Mouse (Mus musculus) embryo, embryonic 10.5 days (tissue): ENCODE data around the gene Unkl.
"Not testable (repeated sequence)": the region's sequence is repeated elsewhere in the genome, so short reads cannot be mapped to it uniquely, and the experiment has no call there.

Experiments
- DNase-seq: peaks from one replicate; pipeline ENCODE4 v3.0.0-alpha.2; 2015; ENCODE audit warnings: low spot score

Unkl gene

GRCm38 (mm10) chr17:25219492-25220295, 31.5 kb downstream of the Unkl start:
- DNase-seq: no peak

- DNase-seq: no peak
Observed at GRCm38 (mm10) chr17:25220746-25221145, 32.5 kb downstream of the Unkl start.

- peak; percentile 61 for DNase-seq
Observed at GRCm38 (mm10) chr17:25221821-25222503, 33.8 kb downstream of the Unkl start.

GRCm38 (mm10) chr17:25222504-25222940, 34.3 kb downstream of the Unkl start:
- not testable (repeated sequence) for DNase-seq

GRCm38 (mm10) chr17:25222951-25223601, 34.9 kb downstream of the Unkl start:
- DNase-seq: no peak

- DNase-seq: no peak
Observed at GRCm38 (mm10) chr17:25224586-25225222, 36.5 kb downstream of the Unkl start.

GRCm38 (mm10) chr17:25225659-25226058, 37.5 kb downstream of the Unkl start:
- DNase-seq: no peak

GRCm38 (mm10) chr17:25227991-25228390, 39.8 kb downstream of the Unkl start:
- DNase-seq: no peak

GRCm38 (mm10) chr17:25230014-25230655, 41.9 kb downstream of the Unkl start:
- DNase-seq: not testable (repeated sequence)

GRCm38 (mm10) chr17:25230700-25231099, 42.5 kb downstream of the Unkl start:
- no peak for DNase-seq

- DNase-seq: not testable (repeated sequence)
Observed at GRCm38 (mm10) chr17:25231621-25232020, 43.4 kb downstream of the Unkl start.

GRCm38 (mm10) chr17:25235635-25236034, 47.4 kb downstream of the Unkl start:
- DNase-seq: no peak

GRCm38 (mm10) chr17:25239695-25240636, 51.8 kb downstream of the Unkl start, which contains the start of the genes Gnptg and Tsr3:
Gene Gnptg (minus strand): TSS chr17:25240124.
Gene Tsr3 (plus strand): TSS chr17:25240170.
- DNase-seq: peak; percentile 96

- DNase-seq: no peak
Observed at GRCm38 (mm10) chr17:25243131-25243780, 55.1 kb downstream of the Unkl start.

- DNase-seq: no peak
Observed at GRCm38 (mm10) chr17:25244239-25244638, 56.0 kb downstream of the Unkl start.

GRCm38 (mm10) chr17:25248033-25248750, 60.0 kb downstream of the Unkl start:
- no peak for DNase-seq

- no peak for DNase-seq
Observed at GRCm38 (mm10) chr17:25250181-25250835, 62.1 kb downstream of the Unkl start.

- DNase-seq: peak; percentile 24
Observed at GRCm38 (mm10) chr17:25252643-25253042, 64.4 kb downstream of the Unkl start.

- no peak for DNase-seq
Observed at GRCm38 (mm10) chr17:25253760-25254159, 65.6 kb downstream of the Unkl start.
